Mouse (Mus musculus) hindlimb bud, embryonic 11.5 days (tissue): ENCODE data around the gene Lmtk3.

ENCODE experiments used
- DNase-seq: peaks from one replicate; pipeline ENCODE4 v3.0.0-alpha.2; 2012; ENCODE audit warnings: low read depth, low spot score; ENCODE audit errors: extremely low spot score

Lmtk3 gene

DNA sequence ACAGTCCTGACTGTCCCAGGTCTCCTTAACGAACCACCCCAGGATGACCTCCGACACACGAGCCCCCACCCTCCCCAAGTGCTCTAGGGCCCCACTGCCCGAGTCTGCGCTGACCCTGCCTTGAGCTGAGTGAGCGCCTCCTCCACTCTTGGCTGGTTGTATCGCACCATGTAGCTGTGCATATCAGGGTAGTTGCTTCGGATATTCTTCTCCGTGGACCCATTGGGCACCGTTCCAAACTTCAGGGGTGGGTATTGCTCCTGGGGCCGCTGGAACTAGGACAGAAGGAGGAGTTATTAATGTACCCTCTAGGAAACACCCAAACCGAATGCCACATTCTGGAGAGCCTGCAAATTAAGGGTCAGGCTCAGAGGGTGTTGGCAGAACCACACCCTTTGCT lies 69.6 kb downstream of the Lmtk3 start:
- DNase-seq: no peak
